Mouse (Mus musculus) hindbrain, embryonic 16.5 days (tissue): Measurements from ENCODE around the gene Fem1b. TPM values are rescaled to one million over a fixed set of nuclear protein-coding genes. Genes with fewer than 3 reads are reported as not detected.

ENCODE experiments used
- ATAC-seq: fragments of 200-750 bp; cut with Nextera tagmentation; 2 replicates; pipeline ENCODE4 v1.8.0; 2017; ENCODE audit warnings: moderate TSS enrichment, moderate library complexity
- H3K27ac ChIP-seq: fragments of 300-500 bp; sonication (generic); 2 replicates; pipeline ENCODE4 v1.5.1; 2014; ENCODE audit warnings: low read depth, mild to moderate bottlenecking, control low read depth, low read length, moderate library complexity
- H3K27me3 ChIP-seq: fragments of 300-500 bp; sonication (generic); replicated peaks from 2 replicates; pipeline ENCODE4 v1.6.1; 2014; ENCODE audit warnings: low read length; ENCODE audit not compliant: control insufficient read depth, insufficient read depth
- H3K36me3 ChIP-seq: fragments of 300-500 bp; sonication (generic); 2 replicates; pipeline ENCODE4 v1.6.1; 2014; ENCODE audit warnings: mild to moderate bottlenecking, low read length, moderate library complexity, mixed read lengths; ENCODE audit not compliant: control insufficient read depth, insufficient read depth
- H3K4me1 ChIP-seq: fragments of 300-500 bp; sonication (generic); 2 replicates; pipeline ENCODE4 v1.6.1; 2014; ENCODE audit warnings: low read depth, low read length; ENCODE audit not compliant: control insufficient read depth, insufficient read depth
- H3K4me2 ChIP-seq: fragments of 300-500 bp; sonication (generic); 2 replicates; pipeline ENCODE4 v1.6.1; 2014; ENCODE audit warnings: mild to moderate bottlenecking, low read length, control low read depth, moderate library complexity
- H3K4me3 ChIP-seq: fragments of 300-500 bp; sonication (generic); 2 replicates; pipeline ENCODE4 v1.5.1; 2014; ENCODE audit warnings: mild to moderate bottlenecking, low read length, control low read depth, moderate library complexity
- H3K9ac ChIP-seq: fragments of 300-500 bp; sonication (generic); 2 replicates; pipeline ENCODE4 v1.6.1; 2014; ENCODE audit warnings: low read depth, mild to moderate bottlenecking, control low read depth, low read length, moderate library complexity
- H3K9me3 ChIP-seq: fragments of 300-500 bp; sonication (generic); 2 replicates; pipeline ENCODE4 v1.6.1; 2014; ENCODE audit warnings: mild to moderate bottlenecking, low read length, moderate library complexity; ENCODE audit not compliant: control insufficient read depth
- WGBS: fragments of 180-500 bp; shearing (Covaris S2); extraction: QIAGEN DNeasy Blood & Tissue Kit; methylation state at CpG from one replicate; pipeline ENCODE4 v1.1.7; 2014; 5-methylcytosine and 5-hydroxymethylcytosine counted together
- polyA plus RNA-seq: library from polyadenylated mRNA; unstranded; fragments of >200 nt; fragmentation: Nextera tagmentation; extraction: Ambion mirVana; gene quantifications from 2 replicates; pipeline ENCODE4 v1.2.1, GENCODE M21; 2015

The Fem1b gene
- polyA plus RNA-seq, 1 experiment from 2014 or later, result 44.5 TPM

- Histone ChIP-seq H3K36me3 (no peaks in the 10 kb centered on the region), H3K9ac (no peak overlapping the region), H3K9me3 (no peaks in the 10 kb centered on the region), H3K4me3 (no peak overlapping the region), H3K4me2 (no peak overlapping the region), H3K27me3 (no peaks in the 10 kb centered on the region), H3K4me1 (no peaks in the 10 kb centered on the region; the same call in 1 of the 2 replicates), H3K27ac (no peak overlapping the region)
- WGBS, result 51% methylated on average over 7 of the region's 7 CpGs
- ATAC-seq, result no peak
These were observed 67.0 kb downstream of the Fem1b start for GRCm38 (mm10) chr9:62744558-62745275.

Other genes starting within 250 kb of the Fem1b start
- gene Itga11, start 134.1 kb downstream of the Fem1b start, polyA plus RNA-seq, result 1.1 and 2.0 TPM in 2 replicates
- gene Cln6, start 26.9 kb upstream of the Fem1b start, polyA plus RNA-seq, result 6.7 and 6.9 TPM in 2 replicates
- gene Calml4, start 46.1 kb upstream of the Fem1b start, polyA plus RNA-seq, result 22.8 and 23.5 TPM in 2 replicates
- 53.6 and 57.2 TPM in 2 replicates for gene Pias1, start 176.0 kb upstream of the Fem1b start, polyA plus RNA-seq